Mouse (Mus musculus): ENCODE measurements around the gene Ldlrad3. TPM values are rescaled to one million over a fixed set of nuclear protein-coding genes. Genes with fewer than 3 reads are reported as not detected.

Gene Ldlrad3
- total RNA-seq, 2 experiments from 2014 or later = 4.5 to 5.9 TPM

DNA sequence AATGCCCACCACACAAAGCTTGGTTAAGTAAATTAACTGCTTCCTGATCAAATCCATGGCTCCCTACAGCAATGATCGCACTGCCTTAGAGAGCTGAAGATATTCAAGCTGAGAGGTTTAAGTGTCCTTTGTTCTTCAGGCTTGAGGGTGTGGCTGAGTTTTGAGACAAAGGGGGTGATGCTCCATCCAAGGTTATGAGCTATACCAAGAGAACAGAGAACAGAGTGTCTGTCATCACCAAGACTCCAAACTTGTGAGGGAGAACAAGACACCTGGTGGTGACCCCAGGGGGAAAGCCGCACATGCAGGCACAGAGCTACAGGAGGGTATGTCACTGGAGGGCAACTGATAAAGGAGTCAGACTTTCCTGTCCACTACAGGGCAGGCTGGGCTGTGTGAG is 205.0 kb downstream of the Ldlrad3 start:
- no peak for DNase-seq
- Histone ChIP-seq H3K27ac (no peak overlapping the region), H3K4me3 (no peak overlapping the region)
- no peak for TF ChIP-seq CTCF (IDR thresholded peaks at IDR 0.05)
- intact Hi-C loops (cut with DNase I) = no loop called here

DNA sequence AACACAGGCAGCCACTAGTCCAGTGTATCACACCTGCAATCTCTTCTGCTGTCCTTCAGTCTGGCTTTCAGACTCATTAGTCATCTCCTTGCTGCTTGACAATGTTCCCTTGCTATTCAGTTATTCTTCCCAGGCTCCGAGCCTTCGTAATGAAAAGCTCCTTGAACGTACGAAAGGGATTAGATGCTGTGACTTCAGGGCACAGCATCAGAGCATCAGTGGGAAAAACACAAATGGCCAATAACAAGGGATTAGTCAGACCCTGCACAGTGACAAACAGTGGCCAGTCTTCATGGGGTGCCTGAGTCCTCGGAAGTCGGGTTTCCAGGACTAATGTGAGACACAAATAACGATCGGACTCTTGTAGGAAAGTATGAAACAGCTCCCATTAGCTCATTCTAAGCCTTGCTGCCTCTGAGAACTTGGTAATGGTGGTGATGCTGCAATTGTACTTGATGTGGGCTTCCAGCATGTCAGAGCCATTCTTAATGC is 205.7 kb downstream of the Ldlrad3 start:
- no peak for TF ChIP-seq CTCF (IDR thresholded peaks at IDR 0.05)
- intact Hi-C loops (cut with DNase I) = no loop called here
- DNase-seq = no peak

DNA sequence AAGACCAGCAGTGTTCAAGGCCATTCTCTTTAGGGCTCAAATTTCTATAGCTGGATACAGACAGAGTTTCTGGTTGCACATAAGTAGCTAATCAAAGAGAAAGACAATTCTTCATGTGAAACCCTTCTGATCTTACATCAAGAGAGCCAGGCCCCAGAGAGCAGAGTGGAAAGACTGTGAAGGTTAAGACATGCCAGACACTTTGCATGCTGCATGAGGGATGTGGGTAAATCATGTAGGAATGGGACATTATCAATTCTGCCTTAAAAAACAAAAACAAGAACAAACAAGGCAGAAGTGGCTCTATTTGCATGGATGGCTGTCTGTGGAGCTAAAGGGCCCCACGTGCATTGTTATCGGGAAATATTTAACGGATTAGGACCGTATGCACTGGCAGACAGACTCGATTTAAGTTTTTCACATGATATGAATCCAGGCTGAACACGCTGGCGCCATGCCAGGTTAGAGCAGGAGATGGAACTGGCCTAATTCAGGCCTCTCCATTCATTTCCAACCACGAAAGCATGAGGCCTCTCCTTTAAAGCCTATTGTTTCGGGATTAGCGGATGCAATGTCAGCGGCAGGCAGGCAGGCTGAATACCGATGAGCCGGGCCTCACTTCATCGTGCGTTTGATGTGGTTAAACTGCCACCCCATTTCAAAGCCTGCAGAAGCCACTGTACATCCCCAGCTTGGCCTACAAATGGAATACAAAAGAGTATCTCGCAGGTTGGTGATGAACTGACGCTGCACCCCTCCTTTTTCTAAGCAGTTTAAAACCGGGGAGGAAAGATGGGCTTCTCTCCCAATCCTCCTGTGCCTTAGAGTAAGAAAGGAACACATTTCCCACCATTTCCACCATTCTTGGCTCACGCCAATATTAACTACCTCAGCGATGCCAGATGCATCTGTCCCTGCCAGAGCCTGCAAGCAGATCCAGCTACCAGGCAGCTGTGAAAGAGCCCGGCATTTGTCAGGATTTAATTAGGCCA is 207.4 kb downstream of the Ldlrad3 start:
- no peak overlapping the region for H3K27ac ChIP-seq

More for the DNA sequence above, 205.7 kb downstream of the Ldlrad3 start:
- Histone ChIP-seq H3K4me3 (no peak overlapping the region), H3K27ac (no peak overlapping the region)

DNA sequence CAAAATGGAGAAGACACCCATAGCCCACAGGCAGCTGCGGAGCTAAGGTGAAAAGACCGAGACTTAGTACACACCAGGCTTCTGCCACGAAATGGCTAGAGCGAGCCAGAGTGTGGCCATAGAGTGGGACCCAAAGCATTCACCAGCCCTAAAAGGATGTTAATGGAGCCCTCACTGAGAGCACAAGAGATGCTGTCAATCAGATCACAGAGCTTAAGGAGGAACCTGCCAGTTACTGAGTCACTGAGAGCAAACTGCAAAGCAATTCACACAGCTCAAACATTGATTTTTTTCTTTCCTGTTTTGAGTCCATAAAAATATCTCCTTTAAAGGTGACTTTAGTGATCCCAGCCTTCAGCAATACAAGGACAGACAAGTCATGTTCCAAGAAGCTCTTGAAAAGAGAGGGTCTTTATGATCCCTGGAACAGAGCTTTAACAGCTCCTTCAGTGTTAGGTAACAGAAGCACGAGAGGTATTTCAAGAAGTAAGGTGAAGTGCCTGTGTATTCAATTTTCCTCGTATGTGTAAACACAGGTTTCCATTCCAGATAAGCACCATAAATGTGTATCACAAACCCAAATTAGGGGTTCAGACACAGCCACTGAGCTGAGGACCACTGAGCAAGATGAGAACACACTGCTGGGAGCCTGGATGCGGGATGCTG is 209.7 kb downstream of the Ldlrad3 start:
- H3K27ac ChIP-seq = no peak overlapping the region
- no peak for TF ChIP-seq CTCF (IDR thresholded peaks at IDR 0.05)
- H3K4me3 ChIP-seq = no peak overlapping the region
- no peak for DNase-seq
- intact Hi-C loops (cut with DNase I) = no loop called here

More for the DNA sequence above, 207.4 kb downstream of the Ldlrad3 start:
- no peak overlapping the region for H3K4me3 ChIP-seq
- DNase-seq = peak; percentile 44
- intact Hi-C loops (cut with DNase I) = no loop called here
- TF ChIP-seq CTCF (IDR thresholded peaks at IDR 0.05) = no peak

DNA sequence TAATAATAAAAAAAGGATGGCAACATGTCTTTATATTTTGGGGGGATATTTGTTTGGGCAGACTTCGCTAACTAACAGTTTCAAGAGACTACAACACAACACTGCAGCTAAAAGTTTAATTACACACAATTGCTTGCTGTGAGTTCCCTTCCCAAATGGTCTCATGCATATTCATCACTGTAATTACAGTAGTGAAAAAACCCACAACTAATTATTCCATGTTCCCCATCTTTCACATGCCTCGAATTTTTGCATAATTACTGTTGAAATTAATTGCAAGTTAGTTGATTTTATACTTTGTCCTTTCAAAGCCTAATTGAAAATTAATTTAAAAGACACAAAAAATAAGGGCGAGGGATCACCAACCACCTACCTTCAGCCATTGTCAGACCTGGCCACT is 212.4 kb downstream of the Ldlrad3 start:
- intact Hi-C loops (cut with DNase I) = no loop called here
- no peak for TF ChIP-seq CTCF (IDR thresholded peaks at IDR 0.05)
- H3K4me3 ChIP-seq = no peak overlapping the region
- DNase-seq = no peak
- no peak overlapping the region for H3K27ac ChIP-seq

DNA sequence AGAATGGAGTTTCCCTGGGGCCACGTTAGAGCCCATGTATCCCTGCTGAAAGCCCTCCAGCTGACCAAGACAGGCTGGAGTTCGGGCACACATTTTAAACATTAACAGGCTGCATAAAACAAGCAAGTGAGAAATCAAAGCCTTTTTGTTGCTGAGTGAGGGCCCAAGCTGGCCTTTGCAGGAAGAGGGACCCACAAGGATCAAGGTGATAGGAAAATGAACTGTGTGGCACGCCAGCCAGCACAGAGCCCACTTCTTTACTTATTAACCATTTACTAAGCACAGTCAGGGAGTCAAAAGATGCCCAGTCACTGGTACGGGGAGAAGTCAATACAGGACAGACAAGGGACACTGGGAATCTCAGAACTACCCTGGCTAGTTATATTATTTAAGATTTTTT is 218.6 kb downstream of the Ldlrad3 start:
- no peak for DNase-seq
- Histone ChIP-seq H3K27ac (no peak overlapping the region), H3K4me3 (no peak overlapping the region)
- no peak for TF ChIP-seq CTCF (IDR thresholded peaks at IDR 0.05)
- intact Hi-C loops (cut with DNase I) = no loop called here

DNA sequence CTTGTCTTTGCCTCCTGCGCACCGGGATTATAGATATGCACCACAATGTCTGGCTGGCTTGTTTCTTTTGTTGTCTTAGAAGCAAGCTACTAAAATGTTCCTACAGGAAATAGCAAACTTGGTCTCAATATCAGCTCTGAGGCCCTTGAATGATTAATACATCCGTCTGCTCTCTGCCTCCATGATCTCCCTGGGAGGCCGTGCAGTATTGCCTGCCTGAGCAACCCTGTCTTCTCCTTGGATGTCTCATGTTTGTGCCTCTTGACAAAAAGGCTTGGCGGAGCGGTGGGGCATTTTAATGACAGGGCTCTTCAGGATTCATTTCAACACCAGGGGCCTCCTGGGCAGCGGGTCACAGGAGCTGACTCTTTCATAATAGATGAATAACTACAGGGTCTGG is 219.0 kb downstream of the Ldlrad3 start:
- no peak for DNase-seq
- Histone ChIP-seq H3K27ac (no peak overlapping the region), H3K4me3 (no peak overlapping the region)
- TF ChIP-seq CTCF (IDR thresholded peaks at IDR 0.05) = no peak
- intact Hi-C loops (cut with DNase I) = no loop called here

DNA sequence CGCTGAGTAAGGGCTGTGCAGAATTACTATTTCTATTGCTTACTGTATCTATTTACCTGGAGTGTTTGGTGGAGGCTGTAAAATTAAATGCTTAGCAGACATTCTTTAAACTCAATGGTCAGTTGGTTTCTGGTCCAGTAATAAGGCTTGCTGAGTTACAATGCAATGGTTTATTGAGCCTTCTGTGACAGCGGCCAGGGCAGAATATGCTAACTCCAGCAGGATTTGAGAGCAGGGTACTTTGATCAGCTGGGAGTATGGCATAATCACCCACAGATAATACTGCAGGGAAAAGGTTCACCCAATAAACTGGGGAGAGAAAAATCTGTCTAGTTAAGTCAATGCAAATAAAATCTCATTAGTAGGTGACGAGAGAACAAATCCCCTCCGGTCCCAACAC is 220.2 kb downstream of the Ldlrad3 start:
- no peak overlapping the region for H3K4me3 ChIP-seq
- TF ChIP-seq CTCF (IDR thresholded peaks at IDR 0.05) = no peak
- no peak for DNase-seq
- no peak overlapping the region for H3K27ac ChIP-seq
- intact Hi-C loops (cut with DNase I) = no loop called here

DNA sequence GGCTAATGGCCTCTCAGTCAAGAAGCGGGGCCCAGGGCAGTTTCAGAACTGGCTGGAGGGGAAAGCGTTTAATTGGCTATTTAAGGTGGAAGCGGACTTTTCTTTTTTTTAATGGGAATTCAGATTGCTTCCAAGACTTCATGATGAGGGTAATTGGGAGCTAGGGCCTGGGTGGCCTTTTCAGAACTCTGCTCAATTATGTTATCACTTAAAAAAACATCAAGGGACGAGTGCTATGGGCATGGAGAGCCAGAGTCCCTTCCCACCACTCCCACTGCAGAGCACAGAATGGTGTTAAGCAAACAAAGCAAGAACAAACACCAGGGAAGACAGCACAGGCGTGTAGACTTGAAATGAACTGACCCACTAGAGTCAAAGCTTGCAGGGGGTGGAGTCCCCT is 220.7 kb downstream of the Ldlrad3 start:
- DNase-seq = no peak
- no peak overlapping the region for H3K4me3 ChIP-seq
- no peak overlapping the region for H3K27ac ChIP-seq
- TF ChIP-seq CTCF (IDR thresholded peaks at IDR 0.05) = no peak
- intact Hi-C loops (cut with DNase I) = no loop called here

DNA sequence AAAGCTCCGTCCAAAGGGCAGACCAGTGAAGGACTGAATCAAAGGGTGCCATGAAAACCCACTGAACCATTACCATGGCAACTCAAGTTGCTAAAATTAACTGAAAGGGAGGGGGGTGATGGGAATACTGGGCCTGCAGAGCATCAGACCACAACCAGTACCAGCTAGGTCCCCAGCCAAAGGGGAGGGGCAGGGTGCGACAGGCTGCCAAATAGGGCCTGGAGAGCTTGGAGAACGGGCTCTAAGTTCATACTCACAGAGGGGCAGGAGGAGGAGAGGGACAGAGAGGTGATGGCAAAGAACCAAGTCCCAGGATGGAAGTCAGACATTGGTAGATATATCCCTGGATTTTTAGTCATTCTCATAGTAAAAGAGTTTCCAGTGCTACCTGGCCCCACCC is 222.8 kb downstream of the Ldlrad3 start:
- no peak overlapping the region for H3K4me3 ChIP-seq
- no peak for DNase-seq
- TF ChIP-seq CTCF (IDR thresholded peaks at IDR 0.05) = no peak
- intact Hi-C loops (cut with DNase I) = no loop called here
- H3K27ac ChIP-seq = no peak overlapping the region

DNA sequence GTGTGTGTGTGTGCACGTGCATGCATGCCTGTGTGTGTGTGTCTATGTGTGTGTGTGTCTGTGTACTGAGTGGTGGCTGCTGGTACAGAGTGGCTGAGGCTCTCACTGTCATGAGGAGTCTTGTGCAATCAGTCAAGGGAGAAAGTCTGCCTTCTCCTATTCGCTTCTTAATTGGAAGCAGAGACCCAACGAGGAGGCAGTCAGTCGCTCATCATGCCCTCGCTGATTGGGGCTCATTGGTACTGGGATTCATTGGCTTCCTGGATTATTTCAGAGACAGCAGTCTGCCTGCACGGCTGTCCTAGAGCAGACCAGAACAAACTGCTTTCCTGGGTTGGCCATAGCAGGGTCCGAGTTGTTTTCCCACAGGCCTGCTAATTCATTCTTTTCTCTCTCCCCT is 223.8 kb downstream of the Ldlrad3 start:
- DNase-seq = no peak
- intact Hi-C loops (cut with DNase I) = no loop called here
- no peak overlapping the region for H3K27ac ChIP-seq
- no peak for TF ChIP-seq CTCF (IDR thresholded peaks at IDR 0.05)
- H3K4me3 ChIP-seq = no peak overlapping the region

DNA sequence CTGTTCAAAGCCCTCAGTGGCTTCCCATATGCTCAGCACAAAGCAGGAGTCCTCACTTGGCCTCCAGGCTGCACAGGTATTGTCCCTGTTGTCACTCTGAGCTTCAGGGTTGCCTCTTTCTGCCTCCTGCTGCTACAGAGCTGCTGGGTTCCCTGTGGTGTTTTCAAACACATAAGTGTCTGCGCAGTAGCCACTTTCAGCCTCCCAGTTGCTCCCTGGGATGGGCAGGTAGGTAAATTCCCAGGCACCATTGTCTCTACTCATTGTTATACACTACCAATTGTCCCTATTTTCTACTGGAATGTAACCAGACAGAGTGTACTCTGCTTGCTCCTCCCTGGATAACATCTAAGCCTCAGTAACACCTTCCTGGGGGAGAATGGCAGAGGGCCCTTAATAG is 224.8 kb downstream of the Ldlrad3 start:
- intact Hi-C loops (cut with DNase I) = no loop called here

DNA sequence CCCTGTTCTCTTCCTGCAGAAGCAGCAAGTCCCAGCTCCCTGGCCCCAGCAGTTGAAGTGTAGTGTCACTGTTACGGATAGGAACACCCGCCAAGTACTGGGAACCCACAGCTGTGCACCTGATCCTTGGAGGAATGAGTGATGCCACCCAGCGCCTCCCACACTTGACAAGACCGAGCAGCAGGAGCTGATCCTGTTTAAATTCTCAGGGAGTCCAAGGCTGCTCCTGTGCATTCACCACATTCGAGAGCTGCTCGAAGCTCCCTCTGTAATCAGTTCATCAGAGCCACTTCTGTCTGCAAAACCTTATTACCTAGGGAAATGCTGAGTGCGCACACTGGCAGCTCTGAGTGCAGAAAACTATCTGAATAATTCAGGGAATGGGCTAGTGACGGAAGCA is 225.5 kb downstream of the Ldlrad3 start:
- H3K4me3 ChIP-seq = no peak overlapping the region
- no peak overlapping the region for H3K27ac ChIP-seq
- no peak for TF ChIP-seq CTCF (IDR thresholded peaks at IDR 0.05)
- intact Hi-C loops (cut with DNase I) = no loop called here
- no peak for DNase-seq

More for the DNA sequence above, 224.8 kb downstream of the Ldlrad3 start:
- DNase-seq = no peak
- Histone ChIP-seq H3K27ac (no peak overlapping the region), H3K4me3 (no peak overlapping the region)
- no peak for TF ChIP-seq CTCF (IDR thresholded peaks at IDR 0.05)

Data from gastrocnemius, adult 2 months (tissue).